Mouse (Mus musculus) B cell, adult 2 months (primary cell): ENCODE results near the gene Defb19.

Source experiments
- DNase-seq, 2 experiments: peaks; one replicate each; pipeline ENCODE4 v3.0.0; 2022

Gene Defb19

GRCm38 (mm10) chr2:152580107-152580506 lies at the start of gene Defb19:
Gene Defb19, minus strand, starts transcription at chr2:152580312.
- DNase-seq: no peak

DNA sequence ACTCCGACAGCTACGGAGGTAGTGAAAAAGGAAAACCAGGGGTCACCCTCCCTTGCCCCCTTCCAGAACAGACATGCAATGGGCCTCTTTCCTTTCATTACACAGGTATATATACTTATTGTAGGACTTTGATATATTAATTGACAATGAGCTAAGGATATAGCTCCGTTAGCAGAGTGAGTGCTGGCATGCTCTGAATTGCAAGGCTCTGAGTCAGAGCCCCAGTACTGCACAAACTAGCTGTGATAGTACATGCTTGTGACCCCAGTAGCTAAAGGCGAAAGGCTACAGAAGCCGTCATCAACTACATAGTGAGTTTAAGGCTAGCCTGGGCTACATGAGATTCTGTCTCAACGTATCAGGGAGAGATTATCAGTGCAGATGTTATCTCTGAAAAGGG lies 49.8 kb upstream of the Defb19 start:
- no peak for DNase-seq

DNA sequence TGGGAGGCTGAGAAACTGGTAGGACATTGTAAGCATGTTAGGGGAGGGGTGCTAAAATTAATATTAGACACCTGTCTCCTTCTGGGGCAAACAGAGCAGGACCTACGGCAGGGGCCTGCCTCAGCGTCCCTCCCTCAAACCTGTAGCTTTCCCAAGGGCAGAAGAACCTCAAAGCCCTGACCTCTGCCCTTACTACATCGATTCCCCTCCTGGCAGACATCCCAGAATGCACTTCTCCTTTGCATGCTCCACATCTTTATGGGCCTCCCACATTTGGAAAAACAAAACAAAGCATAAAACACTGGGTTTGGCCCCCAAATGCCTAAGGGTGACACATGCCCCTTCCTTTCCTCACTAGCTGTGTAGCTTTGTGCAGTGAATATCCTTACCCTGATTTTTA lies 49.1 kb upstream of the Defb19 start:
- no peak for DNase-seq

GRCm38 (mm10) chr2:152628066-152628465 lies 48.0 kb upstream of the Defb19 start:
- no peak for DNase-seq

DNA sequence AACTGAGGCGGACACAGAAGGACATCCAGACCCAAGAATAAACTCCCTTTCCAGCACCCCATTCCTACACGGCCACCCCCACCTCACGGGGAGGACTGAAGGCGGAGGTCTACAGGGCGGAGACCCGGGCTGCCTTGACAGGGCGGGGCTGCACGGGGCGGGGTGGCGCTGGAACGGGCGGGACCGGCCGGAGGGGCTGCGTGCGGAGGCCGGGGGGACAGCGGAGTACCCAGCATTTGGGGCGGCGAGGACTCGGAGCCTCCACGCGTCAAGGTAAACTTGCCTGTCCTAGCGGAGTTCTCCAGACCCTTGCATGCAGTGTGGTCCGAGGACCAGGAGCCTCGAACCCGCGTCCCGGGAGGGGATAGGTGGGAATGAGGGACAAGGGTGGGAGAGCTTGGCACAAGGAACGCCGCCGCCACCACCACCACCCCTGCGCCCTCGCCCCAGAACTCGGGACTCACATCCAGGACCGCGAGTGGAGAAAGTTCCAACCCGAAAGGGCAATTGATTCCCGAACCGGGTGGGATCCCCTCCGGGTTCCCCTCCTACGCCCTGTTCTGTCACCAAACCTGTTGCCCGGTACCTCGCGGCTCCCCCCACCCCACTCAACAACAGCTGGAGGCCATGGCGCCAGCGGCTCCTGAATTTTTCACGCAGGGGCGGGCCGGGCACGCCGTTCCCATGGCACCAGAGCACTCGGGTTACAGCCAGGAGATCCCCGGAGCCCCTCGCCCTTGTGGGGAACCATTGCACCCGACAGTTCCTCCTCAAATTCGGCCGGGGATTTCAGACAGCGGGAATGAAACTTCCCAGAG lies 46.9 kb upstream of the Defb19 start, which contains the start of gene Rem1:
Gene Rem1, plus strand, starts transcription at position 178 of the 818 bp plus-strand sequence.
- no peak for DNase-seq

DNA sequence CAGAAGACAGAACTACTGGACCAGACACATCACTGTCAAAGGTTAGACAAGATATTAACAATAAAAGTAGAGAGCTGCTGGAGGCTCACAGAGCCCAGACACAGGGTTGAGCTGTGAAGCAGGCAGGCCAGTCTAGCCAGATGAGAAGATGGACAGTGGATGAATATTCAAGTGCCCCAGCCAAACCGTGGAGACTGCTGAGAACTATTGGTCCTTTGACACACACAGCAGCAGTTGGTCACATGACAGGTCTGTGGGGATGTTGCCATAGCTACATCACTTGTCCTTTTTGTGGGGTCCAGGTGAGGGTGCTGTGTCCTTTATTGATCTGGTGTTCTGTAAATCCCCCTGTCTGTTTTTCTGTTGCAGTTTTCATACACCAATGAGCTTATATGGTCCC lies 45.1 kb upstream of the Defb19 start:
- no peak for DNase-seq

- DNase-seq: no peak
Measured at GRCm38 (mm10) chr2:152624566-152624965, 44.5 kb upstream of the Defb19 start.

- DNase-seq: no peak
Measured at GRCm38 (mm10) chr2:152622953-152623352, 42.8 kb upstream of the Defb19 start, which contains the start of gene Defb25. Gene Defb25, minus strand, starts transcription at chr2:152623053.

DNA sequence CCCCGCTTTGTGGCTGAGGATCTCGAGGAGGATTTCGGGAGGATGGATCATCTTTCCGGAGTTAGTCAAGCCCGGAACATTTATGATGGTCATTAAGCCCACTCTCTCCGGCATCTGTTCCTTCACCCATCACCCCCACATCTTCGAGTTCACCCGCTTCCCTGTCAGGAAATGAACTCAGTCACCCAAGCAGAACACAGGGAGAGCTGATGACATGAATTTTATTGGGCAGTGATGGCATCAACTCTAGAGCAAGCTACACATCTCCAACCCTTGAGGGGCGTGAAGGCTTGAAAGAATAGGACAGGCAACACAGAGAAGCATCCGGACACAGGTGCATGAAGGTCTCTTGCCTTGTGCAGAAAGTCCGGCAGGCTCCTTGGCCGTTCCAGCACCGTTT lies 42.0 kb upstream of the Defb19 start:
- no peak for DNase-seq

DNA sequence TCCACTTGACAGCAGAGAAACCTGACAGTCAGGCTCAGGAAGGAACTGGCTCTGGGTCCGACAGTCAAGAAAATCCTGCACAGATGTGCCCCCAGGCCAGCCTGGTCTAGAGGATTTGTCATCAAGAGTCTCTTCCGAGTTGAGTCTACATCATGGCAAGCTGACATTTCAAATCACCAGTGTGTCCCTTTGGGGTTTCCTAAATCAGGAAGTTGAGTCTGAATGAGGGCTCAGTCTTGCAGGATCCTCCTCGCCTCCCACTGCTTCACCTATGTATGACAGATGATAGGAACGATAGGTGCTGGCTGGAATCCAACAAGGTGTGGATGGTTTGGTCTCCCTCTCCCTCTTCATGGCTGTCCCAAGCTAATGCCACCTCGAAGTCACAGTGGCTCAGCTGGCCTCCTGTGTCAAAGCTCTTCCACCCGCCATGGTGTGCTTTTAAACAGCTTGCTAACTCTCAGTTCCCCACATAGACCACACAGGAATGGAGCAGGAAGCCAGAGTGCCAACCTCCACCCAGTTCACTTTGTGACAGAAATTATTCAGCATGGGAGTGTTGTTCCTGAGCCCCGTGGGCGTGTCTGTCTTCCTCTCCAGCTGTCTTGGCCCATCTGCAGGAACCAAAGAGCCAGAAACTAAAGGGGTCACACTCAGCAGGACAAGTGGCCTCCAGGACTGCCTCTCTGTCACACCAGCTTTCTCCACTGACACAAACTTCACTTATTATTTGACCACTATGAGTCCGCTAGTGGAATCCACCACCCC lies 40.4 kb upstream of the Defb19 start:
- DNase-seq: no peak

- DNase-seq: peak; percentile 19 to 38
Measured at GRCm38 (mm10) chr2:152617374-152617773, 37.3 kb upstream of the Defb19 start.

GRCm38 (mm10) chr2:152616470-152616869 lies 36.4 kb upstream of the Defb19 start:
- DNase-seq: no peak

DNA sequence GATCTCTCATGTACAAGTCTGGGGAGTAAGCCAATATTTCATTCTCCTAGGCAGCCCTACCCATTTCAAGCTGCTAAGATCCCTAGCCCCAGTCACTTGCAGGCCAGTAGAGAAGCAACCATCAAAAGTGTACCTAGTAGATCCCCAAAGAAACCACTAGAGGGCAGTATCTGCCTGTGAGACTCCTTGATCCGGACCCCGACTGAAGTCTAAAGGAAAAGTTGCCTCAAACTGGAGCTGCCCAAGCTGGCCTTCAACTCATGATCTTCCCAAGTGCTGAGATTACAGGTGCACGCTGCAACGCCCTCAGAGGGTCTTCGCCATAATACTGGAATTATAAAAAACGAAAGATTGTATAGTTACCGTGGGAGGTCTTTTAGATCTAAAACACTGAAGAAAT lies 35.5 kb upstream of the Defb19 start:
- DNase-seq: peak; percentile 41 to 46

GRCm38 (mm10) chr2:152612193-152612592 lies 32.1 kb upstream of the Defb19 start:
- no peak for DNase-seq

DNA sequence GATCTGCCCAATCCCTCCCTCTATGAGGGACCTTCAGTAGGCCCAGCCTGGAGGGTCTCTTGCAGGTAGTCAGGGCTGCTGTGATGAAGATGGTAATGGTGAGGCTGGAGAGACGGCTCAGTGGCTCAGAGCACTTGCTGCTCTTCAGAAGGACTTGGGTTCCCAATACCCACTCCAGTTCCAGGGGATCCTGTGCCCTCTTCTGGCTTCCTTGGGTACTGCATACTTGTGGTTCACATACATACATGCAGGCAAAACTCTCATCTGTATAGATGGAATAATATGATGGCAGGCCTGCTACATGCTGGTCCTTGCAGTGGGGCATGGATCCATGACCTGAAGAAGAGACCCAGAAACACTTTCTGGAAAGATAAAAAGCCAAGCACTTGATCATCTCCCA lies 28.6 kb upstream of the Defb19 start:
- DNase-seq: no peak

GRCm38 (mm10) chr2:152607746-152608145 lies 27.6 kb upstream of the Defb19 start:
- DNase-seq: no peak

- peak; percentile 22 to 33 for DNase-seq
Measured at GRCm38 (mm10) chr2:152604057-152604456, 23.9 kb upstream of the Defb19 start, which contains the start of gene Defb36. Gene Defb36, plus strand, starts transcription at chr2:152604327.

GRCm38 (mm10) chr2:152601275-152601960 lies 21.3 kb upstream of the Defb19 start:
- no peak for DNase-seq

DNA sequence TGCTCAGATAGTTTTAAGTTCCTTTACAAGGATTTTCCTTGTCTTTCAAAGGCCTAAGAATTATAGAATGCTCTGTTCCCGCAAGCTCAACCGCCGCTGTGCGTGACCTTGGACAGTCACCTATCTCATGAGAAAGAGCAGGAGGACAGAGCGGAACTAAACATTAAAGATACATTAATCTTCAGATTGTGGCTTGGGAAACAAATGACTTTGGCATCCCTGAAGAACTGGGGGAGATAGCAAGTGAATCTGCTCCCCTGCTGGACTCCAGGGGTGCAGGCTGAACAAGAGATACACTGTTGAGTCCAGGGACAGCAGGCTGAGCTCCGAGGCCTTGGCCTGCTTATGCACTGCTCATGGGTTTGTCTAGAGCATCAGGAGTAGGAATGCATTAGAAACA lies 20.0 kb upstream of the Defb19 start:
- no peak for DNase-seq

DNA sequence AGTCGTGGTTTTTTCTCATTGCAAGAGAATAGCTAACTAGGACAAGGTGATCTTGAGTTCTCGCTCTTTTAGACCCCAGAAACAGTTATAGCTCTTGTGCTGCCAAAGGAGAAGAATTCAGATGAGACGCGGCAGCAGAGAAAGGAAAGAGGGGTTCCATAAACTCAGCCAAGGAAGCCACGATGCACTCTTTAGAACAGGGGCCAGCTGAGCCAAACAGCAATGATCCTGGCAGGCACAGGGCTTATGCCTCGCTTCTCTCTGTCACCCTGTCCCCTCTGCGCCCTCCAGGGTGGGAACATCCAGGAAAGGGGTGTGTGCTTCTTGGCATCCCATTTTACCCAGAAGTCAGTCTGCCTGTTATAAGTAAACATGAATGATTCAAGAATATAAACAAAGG lies 19.2 kb upstream of the Defb19 start, which contains the start of gene Defb45:
Gene Defb45, minus strand, starts transcription at position 101 of the 400 bp plus-strand sequence.
- DNase-seq: no peak

- DNase-seq: no peak
Measured at GRCm38 (mm10) chr2:152589021-152589420, 8.9 kb upstream of the Defb19 start.

- DNase-seq: no peak
Measured at GRCm38 (mm10) chr2:152588450-152588849, 8.3 kb upstream of the Defb19 start.

GRCm38 (mm10) chr2:152586926-152587560 lies 6.9 kb upstream of the Defb19 start:
- DNase-seq: no peak
